Mouse (Mus musculus): ENCODE data around the gene Dhx8. TPM values are rescaled to one million over a fixed set of nuclear protein-coding genes. Genes with fewer than 3 reads are reported as not detected.

Gene Dhx8
- total RNA-seq, 2 experiments from 2014 or later, result 32.8 to 34.5 TPM

GRCm38 (mm10) chr11:101785143-101785851 is 52.6 kb downstream of the Dhx8 start, which contains the start of gene Etv4:
Gene Etv4, minus strand, starts transcription at chr11:101785371.
- peak; percentile 90 to 95 for DNase-seq (ENCODE audit: extremely low spot score in 1 of 2, low spot score in 2 of 2)
- intact Hi-C loops (cut with DNase I), result no loop called here

GRCm38 (mm10) chr11:101785852-101786205 is 53.1 kb downstream of the Dhx8 start:
- intact Hi-C loops (cut with DNase I), result no loop called here
- DNase-seq (ENCODE audit: extremely low spot score in 1 of 2, low spot score in 2 of 2), result no peak

- intact Hi-C loops (cut with DNase I), result no loop called here
- DNase-seq (ENCODE audit: extremely low spot score in 1 of 2, low spot score in 2 of 2), result no peak
These were observed 53.9 kb downstream of the Dhx8 start for GRCm38 (mm10) chr11:101786651-101787050.

GRCm38 (mm10) chr11:101787432-101787831 is 54.7 kb downstream of the Dhx8 start:
- no peak for DNase-seq (ENCODE audit: extremely low spot score in 1 of 2, low spot score in 2 of 2)
- intact Hi-C loops (cut with DNase I), result no loop called here

GRCm38 (mm10) chr11:101790811-101791526 is 58.2 kb downstream of the Dhx8 start:
- intact Hi-C loops (cut with DNase I), result no loop called here

GRCm38 (mm10) chr11:101797355-101797754 is 64.6 kb downstream of the Dhx8 start:
- DNase-seq (ENCODE audit: extremely low spot score in 1 of 2, low spot score in 2 of 2), result no peak
- intact Hi-C loops (cut with DNase I), result no loop called here

More at GRCm38 (mm10) chr11:101790811-101791526, 58.2 kb downstream of the Dhx8 start:
- no peak for DNase-seq (ENCODE audit: extremely low spot score in 1 of 2, low spot score in 2 of 2)

- no peak for DNase-seq (ENCODE audit: extremely low spot score in 1 of 2, low spot score in 2 of 2)
- intact Hi-C loops (cut with DNase I), result no loop called here
These were observed 65.4 kb downstream of the Dhx8 start for GRCm38 (mm10) chr11:101798083-101798482.

GRCm38 (mm10) chr11:101801386-101801785 is 68.7 kb downstream of the Dhx8 start:
- no peak for DNase-seq (ENCODE audit: extremely low spot score in 1 of 2, low spot score in 2 of 2)
- intact Hi-C loops (cut with DNase I), result no loop called here

GRCm38 (mm10) chr11:101805113-101805704 is 72.5 kb downstream of the Dhx8 start:
- no peak for DNase-seq (ENCODE audit: extremely low spot score in 1 of 2, low spot score in 2 of 2)
- intact Hi-C loops (cut with DNase I), result no loop called here

- no peak for DNase-seq (ENCODE audit: extremely low spot score in 1 of 2, low spot score in 2 of 2)
- intact Hi-C loops (cut with DNase I), result no loop called here
These were observed 74.0 kb downstream of the Dhx8 start for GRCm38 (mm10) chr11:101806741-101807140.

- intact Hi-C loops (cut with DNase I), result no loop called here
- DNase-seq (ENCODE audit: extremely low spot score in 1 of 2, low spot score in 2 of 2), result no peak
These were observed 74.5 kb downstream of the Dhx8 start for GRCm38 (mm10) chr11:101807266-101807665.

- intact Hi-C loops (cut with DNase I), result no loop called here
- no peak for DNase-seq (ENCODE audit: extremely low spot score in 1 of 2, low spot score in 2 of 2)
These were observed 76.5 kb downstream of the Dhx8 start for GRCm38 (mm10) chr11:101809060-101809828.

GRCm38 (mm10) chr11:101813259-101813658 is 80.5 kb downstream of the Dhx8 start:
- peak; percentile 78 to 79 for DNase-seq (ENCODE audit: extremely low spot score in 1 of 2, low spot score in 2 of 2)
- intact Hi-C loops (cut with DNase I), result loop anchor here (2.0 to 5.0 kb wide), 2 partner anchors 98 to 149 kb away; no protein-coding TSS in a partner anchor

- DNase-seq (ENCODE audit: extremely low spot score in 1 of 2, low spot score in 2 of 2), result peak; percentile 40 to 89
- intact Hi-C loops (cut with DNase I), result loop anchor here (5.0 kb wide), 1 partner anchor 148 kb away; no protein-coding TSS in a partner anchor
These were observed 81.8 kb downstream of the Dhx8 start for GRCm38 (mm10) chr11:101814375-101815102.

GRCm38 (mm10) chr11:101815103-101816085 is 82.7 kb downstream of the Dhx8 start:
- intact Hi-C loops (cut with DNase I), result no loop called here

More at GRCm38 (mm10) chr11:101815103-101816085, 82.7 kb downstream of the Dhx8 start:
- no peak for DNase-seq (ENCODE audit: extremely low spot score in 1 of 2, low spot score in 2 of 2)

All from left cerebral cortex, postnatal 10 days (tissue).